Mouse (Mus musculus) megakaryocyte, adult 5-6 weeks (primary cell): ENCODE data around the gene Sesn3. TPM values are rescaled to one million over a fixed set of nuclear protein-coding genes. Genes with fewer than 3 reads are reported as not detected.
"Not testable (repeated sequence)": the region's sequence is repeated elsewhere in the genome, so short reads cannot be mapped to it uniquely, and the experiment has no call there.

Source experiments
- ATAC-seq: 2 replicates; pipeline ENCODE4 v1.8.0; 2016; ENCODE audit warnings: mild to moderate bottlenecking, inconsistent platforms; ENCODE audit not compliant: poor library complexity, severe bottlenecking
- total RNA-seq, 2 experiments: library from RNA; stranded (forward) in 1 of 2; stranded (reverse) in 1 of 2; fragments of 153-499, 151-499 nt in 1 of 2; fragments of 221-1000, 200-1000 nt in 1 of 2; gene quantifications; 2 replicates each; pipeline versions ENCODE4 v1.2.3 to v1.2.4; 2015 to 2017

The Sesn3 gene
- total RNA-seq (2015) (7.5 TPM in 2 replicates), total RNA-seq (2017) (4.1 and 5.2 TPM in 2 replicates)

DNA sequence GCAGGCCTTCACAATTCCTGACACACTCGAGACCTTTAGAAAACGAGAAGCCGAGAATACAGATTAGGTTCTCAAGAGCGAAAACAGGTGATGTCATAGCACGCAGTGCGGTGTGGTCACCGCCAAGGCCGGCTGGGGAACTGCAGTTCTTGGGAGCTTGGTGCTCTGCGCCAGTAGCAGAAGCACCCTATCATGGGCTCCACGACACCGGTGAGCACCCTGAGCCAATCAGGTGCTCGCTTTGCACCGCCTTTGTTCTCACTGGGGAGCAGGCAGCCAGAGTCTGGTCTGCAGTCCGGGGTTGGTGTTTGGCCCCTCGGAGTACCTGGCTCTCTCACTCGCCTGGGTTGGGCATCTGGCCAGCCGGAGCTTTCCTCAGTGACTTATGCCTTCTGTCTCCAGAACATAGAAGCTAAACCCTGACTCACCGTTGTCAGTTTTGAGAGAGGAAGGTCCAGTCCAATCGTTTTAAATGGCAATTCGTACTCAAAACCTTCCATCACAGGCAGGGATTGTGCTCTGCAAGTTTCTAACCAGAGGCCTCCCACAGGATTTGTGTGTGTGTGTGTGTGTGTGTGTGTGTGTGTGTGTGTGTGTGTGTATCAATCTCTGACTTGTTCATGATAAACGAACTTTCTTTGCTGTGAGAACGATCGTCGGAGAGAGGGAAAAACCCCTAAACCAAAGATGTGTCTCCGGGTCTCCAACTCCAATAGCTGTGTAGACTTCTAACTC lies at the start of gene Sesn3:
Gene Sesn3 (plus strand): TSS at position 82 of the 735 bp plus-strand sequence.
- ATAC-seq: peak; percentile 77

DNA sequence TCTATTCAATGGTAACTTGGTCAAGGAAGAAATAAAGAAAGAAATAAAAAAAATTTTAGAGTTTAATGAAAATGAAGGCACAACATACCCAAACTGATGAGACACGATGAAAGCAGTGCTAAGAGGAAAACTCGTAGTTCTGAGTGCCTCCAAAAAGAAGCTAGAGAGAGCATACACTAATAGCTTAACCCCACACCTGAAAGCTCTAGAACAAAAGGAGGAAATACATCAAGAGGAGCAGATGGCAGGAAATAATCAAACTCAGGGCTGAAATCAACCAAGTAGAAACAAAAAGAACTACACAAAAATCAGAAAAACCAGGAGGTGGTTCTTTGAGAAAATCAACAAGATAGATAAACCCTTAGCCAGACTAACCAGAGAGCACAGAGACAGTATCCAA lies 47.8 kb upstream of the Sesn3 start:
- not testable (repeated sequence) for ATAC-seq

DNA sequence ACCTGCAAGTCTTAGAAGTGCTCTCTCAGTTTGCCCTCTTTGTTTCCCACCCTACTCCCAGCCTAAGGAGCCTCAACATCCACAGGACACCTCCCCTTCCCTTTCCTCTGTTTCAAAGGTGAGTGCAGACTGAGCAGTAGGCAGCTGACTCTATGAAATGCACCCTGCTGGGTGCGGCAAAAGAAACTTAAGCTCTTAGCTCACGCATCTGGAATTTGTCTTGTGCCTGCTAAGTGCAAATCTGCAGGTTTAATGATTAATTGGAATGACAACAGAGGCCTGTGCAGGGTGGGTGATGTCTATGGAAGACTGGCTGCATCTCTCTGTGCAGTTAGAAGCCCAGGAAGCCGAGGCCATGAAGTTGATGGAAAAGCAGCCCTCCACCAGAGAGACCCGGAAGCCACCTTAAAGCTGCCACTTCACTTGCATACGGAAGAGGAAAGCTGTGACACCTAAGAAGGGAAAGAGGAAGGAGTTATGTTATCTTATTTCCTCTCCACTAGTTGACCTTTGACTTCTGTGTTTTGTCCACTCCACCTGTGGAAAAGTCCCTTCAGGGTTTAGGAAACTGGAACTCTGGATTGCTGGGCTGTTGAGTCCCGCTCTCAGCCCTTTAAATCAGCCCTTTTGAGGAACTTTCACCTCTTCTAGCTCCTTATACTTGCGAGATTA lies 41.0 kb upstream of the Sesn3 start:
- ATAC-seq: 0 out of 2 replicates have a peak, but pooled peaks have one; percentile 33

DNA sequence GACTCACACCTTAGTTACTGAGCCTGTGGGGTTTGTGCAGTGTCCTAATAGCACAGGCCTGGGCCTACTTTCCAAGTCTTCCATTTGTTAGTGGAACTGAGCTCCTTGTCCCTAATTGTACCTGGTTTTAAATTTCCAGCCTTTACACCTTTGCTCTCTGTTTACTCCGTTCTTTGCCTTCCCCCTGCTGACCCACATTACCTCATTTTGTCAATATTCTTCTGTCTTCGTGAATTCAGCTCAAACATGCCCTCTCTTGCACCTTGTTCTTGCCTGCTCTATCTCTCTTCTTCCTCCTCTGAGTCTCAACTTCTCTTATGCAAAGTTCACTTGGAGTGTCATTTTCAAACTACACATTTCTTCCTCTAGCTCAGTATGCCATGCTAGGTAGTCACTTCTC lies 39.6 kb upstream of the Sesn3 start:
- no peak for ATAC-seq

DNA sequence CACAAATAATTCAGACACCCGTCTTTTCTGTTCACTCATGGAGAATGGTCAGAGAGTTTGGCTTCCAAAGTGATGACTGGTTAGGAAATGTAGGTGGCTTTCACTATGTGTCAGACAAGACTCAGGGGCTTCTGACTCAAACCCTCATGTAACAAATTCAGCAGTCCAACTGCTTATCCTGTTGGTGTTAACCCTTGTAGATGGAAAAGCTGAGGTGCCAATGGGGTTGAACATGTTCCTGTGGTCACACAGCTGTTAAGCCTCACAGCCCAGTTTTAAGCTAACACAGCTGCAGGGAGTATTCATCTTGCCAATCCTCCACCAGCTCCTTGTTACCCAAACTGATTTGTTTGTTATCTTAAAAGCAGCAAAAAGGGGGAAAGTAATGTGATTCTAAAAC lies 33.9 kb upstream of the Sesn3 start:
- ATAC-seq: not testable (repeated sequence)

DNA sequence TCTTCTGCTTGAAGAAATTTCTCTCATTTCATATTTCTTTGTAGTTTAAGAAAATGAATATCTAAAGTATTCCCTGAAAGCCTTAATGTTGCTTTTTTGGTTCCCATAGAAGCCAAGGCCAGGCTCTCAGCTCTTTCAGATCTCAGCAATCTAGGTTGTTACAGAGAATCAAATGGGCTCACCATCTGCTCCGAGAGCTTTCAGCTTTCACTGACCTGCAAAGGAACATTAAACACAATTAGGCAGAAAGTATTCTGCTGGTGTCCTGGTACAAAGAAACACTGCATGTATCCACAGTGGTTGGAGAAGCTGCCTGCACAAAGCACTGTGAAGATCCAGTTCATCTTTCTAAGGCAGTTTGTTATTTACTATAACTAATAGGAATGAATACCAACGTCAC lies 32.6 kb upstream of the Sesn3 start:
- ATAC-seq: no peak

DNA sequence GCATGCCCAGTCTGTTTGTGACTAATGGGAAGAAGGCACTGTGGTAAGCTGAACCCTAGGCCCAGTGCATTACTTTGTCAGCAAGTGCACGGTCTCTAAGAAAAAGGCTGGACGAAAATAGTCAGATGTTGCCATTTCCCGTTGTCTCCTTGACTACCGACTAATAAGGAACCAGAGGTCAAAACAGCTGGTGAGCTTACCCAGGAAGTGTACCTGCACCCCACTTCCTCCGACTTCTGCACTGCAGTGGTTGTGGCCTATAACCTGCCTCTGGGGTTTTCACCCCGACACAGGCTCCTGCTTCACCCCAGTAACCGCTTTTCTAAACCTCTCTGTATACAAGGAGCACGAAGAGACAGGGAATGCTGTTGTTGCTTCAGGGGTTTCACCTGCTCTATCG lies 30.3 kb upstream of the Sesn3 start:
- peak; percentile 93 for ATAC-seq

DNA sequence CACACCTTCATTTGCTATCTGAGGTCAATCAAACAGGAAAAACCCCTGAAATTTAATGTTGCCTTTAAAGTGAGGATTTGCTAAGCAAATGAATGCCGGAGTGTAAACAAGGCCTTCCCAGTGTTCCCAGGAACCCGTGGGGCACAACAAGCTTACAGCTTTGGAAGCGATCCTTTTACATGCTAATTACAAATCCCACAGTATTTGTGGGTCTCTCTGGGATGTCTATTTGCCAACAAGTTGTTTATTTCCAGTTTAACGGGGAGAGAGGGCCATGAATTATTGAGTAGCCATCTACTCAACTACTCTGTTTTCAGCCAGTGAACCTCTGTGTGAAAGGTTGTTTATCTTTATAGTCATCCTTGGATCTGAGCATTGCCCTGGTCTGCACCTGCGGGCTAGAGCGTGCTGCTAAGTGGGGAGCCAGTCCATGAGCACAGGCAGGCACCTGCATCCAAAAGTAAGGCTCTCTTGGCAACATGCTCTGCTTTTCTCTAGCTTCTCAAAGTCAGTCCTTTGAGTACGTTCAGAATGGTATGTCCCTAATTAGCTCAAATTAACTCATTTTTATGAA lies 29.8 kb upstream of the Sesn3 start:
- ATAC-seq: no peak

DNA sequence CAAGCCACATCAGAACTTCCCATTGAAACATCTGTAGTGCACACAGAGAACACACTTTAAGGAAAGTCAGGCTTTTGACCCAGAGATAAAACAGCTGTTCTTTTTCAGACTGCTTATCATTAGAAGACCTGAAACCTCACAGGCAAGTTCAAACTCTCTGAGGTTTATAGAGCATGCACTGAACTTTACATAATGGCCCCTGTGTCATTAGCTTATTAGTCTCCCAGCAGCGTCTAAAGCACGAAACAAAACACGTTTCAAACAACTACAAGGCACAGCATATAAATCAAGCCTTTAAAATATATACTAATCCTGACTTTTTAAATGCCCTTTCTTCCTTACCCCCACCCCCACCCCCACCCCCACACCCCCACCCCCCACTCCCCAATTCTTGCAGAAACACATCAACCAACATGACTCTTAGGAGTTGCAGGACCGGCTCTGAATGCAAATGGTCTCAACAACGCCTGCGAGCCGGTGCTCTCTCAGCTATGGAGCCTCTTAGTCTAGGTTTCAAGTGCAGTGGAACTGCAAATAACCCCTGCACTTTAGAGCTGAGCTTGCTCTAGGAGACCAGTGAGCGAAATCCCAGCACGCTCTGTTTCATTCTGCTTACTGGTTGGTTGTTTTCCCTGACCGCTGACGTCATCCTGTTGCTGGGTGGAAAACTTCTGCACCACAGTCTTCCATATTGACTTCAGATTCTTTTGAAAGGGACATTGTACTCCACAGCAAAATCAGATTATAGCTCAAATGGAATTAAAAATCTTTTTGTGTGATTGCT lies 28.7 kb upstream of the Sesn3 start:
- ATAC-seq: no peak

DNA sequence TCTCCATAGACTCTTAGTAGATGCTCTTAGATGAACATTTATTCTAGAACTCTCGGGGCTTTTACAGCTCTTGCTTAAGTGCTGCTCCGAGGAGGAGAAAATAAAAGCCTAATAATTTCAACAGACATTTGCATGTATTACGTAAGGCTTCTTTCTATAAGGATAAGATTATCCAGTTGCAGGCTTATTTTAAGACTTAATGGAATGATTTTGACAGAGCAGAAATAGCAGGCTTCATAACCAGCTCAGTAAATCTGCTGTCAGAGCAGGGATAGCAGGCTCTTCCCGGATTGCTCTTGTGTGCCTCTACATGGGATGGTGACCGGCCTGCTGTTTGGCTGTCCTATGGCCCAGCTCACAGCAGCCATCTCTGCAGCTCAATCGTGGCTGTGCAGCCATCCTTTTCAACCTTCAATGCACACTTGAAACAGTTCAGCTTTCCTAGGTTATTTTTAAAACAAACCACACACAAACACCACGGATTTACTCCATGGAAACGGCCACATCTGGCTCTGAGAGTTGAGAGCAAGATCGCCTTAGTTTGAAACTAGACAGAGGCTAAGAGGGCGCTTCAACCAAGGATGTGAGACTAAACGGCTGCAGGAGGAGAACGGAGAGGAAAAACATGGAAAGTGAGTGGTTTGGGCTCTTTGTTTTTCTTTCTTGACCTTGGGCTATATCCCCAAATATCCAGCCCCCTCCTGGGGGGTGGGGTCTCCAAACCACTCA lies 27.2 kb upstream of the Sesn3 start:
- no peak for ATAC-seq

DNA sequence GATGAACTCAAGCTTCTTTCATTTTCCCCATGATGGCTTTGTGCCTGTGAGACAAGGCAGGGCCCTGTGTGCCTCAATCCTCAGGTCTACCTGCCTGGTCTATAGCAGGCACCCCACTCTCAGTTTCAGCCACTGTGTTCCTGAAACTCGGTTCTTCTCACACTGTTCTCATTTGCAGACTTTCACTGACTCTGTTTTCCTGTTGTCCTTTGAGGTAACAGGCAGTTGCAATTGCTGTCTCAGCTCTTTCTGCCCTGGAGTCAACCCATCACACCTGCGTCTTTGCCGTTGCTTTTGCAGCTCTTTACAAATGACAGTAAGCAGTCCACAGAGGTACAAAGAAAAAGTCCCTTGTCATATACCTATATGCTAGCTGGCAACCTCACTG lies 26.7 kb upstream of the Sesn3 start:
- no peak for ATAC-seq

DNA sequence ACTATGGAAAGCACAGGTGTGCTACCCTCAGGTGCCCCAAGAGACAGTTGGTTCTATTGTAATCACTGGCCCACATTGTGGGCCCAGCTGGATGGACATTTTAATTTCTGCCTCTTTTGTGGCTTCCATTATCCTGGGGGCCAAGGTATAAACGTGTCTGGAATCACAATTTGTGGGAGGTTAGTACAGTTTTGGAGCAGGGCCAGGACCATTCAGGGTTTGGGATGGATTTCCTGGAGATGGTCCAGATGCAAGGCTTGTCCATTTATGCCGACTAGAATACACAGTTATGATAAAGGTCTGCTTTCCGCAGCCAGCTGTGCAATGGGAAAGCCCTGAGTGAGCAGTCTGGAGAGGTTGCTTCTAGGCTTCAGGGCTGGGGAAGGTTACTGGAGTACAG lies 13.7 kb upstream of the Sesn3 start:
- ATAC-seq: no peak

DNA sequence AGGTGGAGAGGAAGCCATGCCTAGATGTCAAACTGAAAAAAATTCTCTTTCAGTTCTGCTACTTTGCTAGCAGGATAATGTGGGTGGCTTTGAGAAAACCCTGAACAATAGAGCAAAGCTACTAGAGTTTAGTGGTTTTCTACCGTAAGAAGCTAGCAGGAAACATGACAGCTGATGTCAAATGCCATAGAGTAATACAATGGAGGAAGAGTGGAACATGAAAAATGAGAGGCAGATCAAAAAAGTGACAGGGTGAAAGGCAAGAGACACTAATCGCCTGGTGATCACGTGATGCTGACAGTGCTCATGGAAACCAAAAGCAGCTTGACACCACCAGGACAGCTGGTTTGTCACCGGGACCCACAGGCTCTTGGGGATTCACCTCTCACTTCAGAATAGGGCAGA lies 12.3 kb upstream of the Sesn3 start:
- ATAC-seq: peak; percentile 10; the same call in 1 of the 2 replicates

DNA sequence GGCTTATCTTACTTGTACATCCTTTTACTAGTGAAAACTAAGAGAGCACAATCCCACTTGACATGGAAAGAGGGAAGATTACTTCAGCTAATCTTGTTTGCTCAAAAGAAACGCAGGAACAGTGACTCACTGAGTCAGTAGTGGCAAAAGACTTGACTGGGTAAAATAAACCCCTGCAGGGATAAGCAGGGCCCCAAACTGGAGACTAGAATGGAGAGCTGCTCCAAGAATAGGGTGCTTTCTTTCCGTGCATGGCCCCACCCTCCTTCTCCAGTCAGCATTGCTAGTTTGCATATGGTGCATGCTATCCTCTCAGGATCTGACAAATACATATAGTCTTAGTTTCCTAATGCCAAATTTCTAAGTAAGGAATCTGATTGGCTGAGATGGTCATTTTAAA lies 8.4 kb upstream of the Sesn3 start:
- ATAC-seq: no peak

DNA sequence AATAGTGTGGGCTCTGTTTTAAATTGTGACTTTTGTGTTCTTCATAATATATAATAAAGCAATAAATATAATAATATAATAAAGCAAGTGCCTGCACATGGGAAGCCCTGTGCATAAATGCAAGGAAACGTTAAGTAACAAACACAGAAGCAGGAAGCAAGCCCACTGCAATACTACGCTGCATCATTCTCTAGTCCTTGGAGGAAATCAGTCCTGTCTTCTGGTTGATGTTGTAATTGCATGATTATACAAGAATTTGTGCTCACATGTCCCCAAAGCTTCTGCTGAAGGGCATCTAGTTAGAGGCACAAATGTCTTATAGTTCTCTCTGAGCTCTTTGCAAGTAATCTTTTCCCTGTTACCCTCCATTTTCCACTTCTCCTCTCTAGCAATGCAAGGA lies 6.3 kb upstream of the Sesn3 start:
- ATAC-seq: peak; percentile 63

DNA sequence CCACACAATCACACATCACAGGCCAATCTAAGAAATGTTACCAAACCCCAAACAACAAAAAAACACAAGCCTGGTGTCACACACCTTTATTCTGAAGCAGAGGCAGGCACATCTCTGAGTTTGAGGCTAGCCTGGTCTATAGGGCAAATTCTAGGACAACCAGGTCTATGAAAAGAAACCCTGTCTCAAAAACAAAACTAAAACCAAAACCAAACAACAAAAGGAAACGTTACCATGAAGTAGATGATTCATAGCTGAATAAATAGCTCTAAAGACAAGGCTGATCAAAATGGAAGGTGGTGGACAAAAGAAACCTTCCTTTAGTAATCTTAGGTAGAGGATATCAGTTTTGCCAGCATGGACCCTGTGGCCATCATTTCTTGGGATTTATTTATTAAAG lies 1.9 kb upstream of the Sesn3 start:
- ATAC-seq: no peak

DNA sequence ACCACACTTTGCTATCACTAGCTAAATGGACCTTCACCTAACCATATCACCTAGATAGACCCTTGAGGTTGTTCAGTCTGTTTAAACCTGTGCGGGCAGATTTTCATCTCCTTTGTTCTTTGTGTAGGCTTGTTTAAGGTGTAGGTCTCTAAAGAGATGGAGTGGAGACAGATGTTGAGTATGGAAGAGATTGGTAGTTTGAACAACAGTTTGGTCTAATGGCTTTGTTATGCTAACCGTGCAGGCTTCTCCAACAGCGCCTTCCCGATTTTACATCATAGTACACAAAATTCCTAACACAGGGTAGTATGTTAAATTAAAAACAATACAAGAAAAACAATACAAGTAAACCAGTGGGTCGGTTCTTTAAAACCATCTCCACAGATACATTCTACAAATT lies 281 bp upstream of the Sesn3 start:
- ATAC-seq: no peak

DNA sequence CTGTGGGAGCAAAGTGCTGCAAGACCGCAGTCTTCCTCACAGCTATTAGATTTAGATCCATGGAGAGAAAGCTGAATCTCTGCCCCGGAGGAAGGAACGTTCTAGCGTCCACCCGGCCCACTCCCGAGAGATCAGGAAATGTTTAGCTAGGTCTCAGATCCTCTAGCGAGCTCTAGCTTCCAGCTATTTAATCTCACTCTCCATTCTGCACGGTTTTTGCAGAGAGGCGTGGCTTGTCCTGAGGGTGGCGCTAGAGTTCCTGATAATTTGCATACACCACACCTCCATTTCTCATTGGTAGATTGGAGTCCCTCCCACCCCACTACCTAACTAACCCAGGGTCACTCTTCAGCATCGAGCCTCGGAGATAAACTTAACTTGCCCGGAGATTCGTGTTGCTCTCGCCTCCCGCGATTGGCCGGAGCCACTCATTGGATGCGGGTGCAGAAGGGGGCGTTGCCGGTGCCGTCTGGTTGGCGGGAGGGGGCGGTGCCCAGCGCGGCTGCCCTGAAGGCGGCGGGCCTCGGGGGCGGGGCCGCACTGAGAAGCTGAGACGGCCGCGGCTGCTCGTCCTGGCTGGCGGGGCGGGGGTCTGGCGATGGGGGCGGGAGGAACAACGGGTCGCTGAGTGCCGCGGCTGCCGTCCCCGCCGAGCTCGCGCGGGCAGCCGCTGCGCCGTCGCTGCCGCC lies 1.1 kb downstream of the Sesn3 start:
- peak; percentile 84 for ATAC-seq

DNA sequence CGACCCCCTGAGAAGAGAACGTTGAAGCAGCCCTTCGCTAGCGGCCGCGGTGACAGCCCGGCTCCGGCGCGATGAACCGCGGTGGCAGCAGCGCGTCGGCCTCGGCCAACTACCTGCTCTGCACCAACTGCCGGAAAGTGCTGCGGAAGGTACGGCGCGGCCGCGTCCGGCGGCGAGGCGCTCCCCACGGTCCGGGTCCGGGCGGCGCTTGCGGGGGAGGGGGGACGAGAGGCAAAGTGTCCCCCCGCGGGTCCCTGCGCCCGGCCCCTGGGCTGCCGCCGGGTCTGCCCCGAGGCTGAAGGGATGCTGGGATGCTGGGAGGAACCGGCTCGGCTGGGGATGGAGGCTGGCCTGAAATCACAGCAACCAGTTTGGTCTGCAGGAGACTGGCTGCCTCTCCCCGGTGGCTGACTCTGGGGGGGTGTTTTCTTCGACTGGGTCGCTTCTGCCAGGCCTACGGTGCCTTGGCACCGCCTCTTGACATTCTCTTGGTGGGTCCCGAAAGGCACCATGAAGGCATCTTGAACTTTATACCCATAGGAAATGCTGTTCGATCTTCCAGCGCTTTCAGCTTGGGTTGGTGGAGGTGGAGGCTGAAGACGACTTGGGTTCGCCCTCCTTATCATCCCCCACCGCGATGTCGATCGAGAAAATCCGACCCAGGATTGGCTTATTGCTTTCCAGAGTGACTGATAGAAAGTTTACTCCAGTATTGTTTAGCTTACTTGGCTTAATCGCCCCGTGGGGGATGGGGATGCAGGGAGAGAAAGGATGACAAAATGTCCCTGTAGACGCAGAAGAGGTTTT lies 1.8 kb downstream of the Sesn3 start:
- ATAC-seq: peak; percentile 13
